Comparison of ENCODE assay signal across 1 mouse cellular context in the genomic region with DNA sequence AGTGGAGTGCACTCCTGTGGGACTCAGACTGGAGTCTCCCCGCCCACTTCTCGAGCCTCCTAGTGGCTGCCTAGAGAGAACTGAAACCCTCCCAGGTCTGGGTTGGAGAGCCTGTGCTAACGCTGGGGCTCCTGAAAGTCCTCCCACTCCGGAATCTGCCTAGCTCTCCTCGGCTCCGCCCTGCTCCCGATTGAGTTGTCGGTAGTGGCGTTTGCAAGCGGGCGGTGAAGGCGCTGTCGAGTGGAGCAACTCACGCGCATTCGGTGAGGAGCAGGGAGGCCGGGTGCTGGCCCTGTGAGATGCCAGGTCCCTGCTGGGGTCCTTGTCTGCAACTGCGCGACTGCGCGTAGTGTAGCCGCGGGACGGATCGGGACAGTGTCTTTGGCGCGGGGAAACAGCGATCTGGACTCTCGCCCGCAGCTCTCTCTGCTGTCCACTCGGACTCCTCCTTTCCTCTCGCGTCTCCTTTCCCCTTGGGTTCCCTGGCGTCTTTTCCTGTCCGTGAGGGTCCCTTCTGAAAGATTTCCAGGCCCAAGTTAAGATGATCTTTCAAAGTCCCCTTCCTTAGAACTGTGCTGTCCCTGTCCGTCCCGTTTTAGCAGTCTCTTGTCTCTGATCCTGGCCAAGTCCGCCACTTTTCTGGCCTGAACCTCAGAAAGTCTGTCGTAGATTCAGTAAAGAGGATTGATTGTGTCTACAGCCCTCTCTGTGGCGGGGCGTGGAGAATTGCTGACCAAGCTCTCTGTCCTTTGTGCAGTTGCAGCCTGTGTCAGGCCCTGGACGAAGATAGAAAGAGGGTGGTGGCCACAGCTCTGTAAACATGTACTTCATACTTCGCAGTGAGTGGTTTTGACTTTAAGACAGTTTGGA.
TF ChIP-seq lines count a peak whose summit lies in the region.

No protein-coding gene starts in this region.

TF ChIP-seq in MEL, 35 proteins besides CTCF, POLR2A, EP300 and RAD21 (continued from another document):
- TF ChIP-seq SIN3A (IDR thresholded peaks at IDR 0.05; ENCODE audit: low read length) (no peak; the same call in 1 of the 2 replicates), POLR2AphosphoS5 (IDR thresholded peaks at IDR 0.05; ENCODE audit: borderline replicate concordance, low read depth, low read length) (no peak), MYB (IDR thresholded peaks at IDR 0.05; ENCODE audit: low read depth, low read length) (no peak; the same call in 1 of the 2 replicates), ZMIZ1 (IDR thresholded peaks at IDR 0.05; ENCODE audit: low read depth, low read length) (peak; percentile 61; the same call in 1 of the 2 replicates), HCFC1 (IDR thresholded peaks at IDR 0.05; ENCODE audit: low read depth, low read length) (no peak), E2F4 (IDR thresholded peaks at IDR 0.05; ENCODE audit: borderline replicate concordance, low read depth, low read length) (no peak), KAT2A (conservative IDR thresholded peaks at IDR 0.05; ENCODE audit: low read depth, low read length) (no peak), MXI1 (IDR thresholded peaks at IDR 0.05; ENCODE audit: low read depth, low read length) (0 out of 2 replicates have a peak, but pooled peaks have one; percentile 24), ZKSCAN1 (IDR thresholded peaks at IDR 0.05; ENCODE audit: low read depth, low read length) (no peak), SMC3 (IDR thresholded peaks at IDR 0.05; ENCODE audit: low read depth, low read length) (no peak), TCF12 (IDR thresholded peaks at IDR 0.05; ENCODE audit: low read depth, low read length) (no peak), ELF1 (IDR thresholded peaks at IDR 0.05; ENCODE audit: low read depth, low read length) (no peak), USF1 (IDR thresholded peaks at IDR 0.05; ENCODE audit: low read depth, low read length) (no peak), MAZ (IDR thresholded peaks at IDR 0.05; ENCODE audit: low read depth, low read length) (no peak), MAX (IDR thresholded peaks at IDR 0.05; ENCODE audit: low read length) (0 out of 2 replicates have a peak, but pooled peaks have one; percentile 11), GABPA (IDR thresholded peaks at IDR 0.05; ENCODE audit: low read depth, low read length) (no peak)
